Mouse (Mus musculus): ENCODE measurements at regions not wholly inside any gene's neighbourhood (a gene's known extent, or its start where the extent isn't known, plus 50 kb on each side); places are given as distances from the start of the nearest gene placed in this dataset.
"Not testable (repeated sequence)": the region's sequence is repeated elsewhere in the genome, so short reads cannot be mapped to it uniquely, and the experiment has no call there.

- no peak overlapping the region for H3K9ac ChIP-seq
- no peak overlapping the region for H3K27ac ChIP-seq
- H3K4me1 ChIP-seq (replicated peaks) = no peaks in the 10 kb centered on the region
- no peak overlapping the region for H3K4me2 ChIP-seq
- H3K9me3 ChIP-seq = no peaks in the 10 kb centered on the region
- H3K27me3 ChIP-seq = no peaks in the 10 kb centered on the region
- no peak for ATAC-seq (ENCODE audit: low FRiP score)
- 21% methylated on average over 3 of the region's 3 CpGs for WGBS
- H3K4me3 ChIP-seq = no peak overlapping the region
- no peaks in the 10 kb centered on the region for H3K36me3 ChIP-seq
These were observed 78.0 kb upstream of the Cdyl start for GRCm38 (mm10) chr13:35581616-35582015.

- Histone ChIP-seq H3K4me3 (no peak overlapping the region), H3K9me3 (no peaks in the 10 kb centered on the region)
- 91% methylated on average over 5 of the region's 5 CpGs for WGBS
These were observed 61.6 kb upstream of the Cdyl start for GRCm38 (mm10) chr13:35598003-35598402.

GRCm38 (mm10) chr13:35601560-35602135 is 58.0 kb upstream of the Cdyl start:
- H3K9ac ChIP-seq = no peak overlapping the region
- H3K36me3 ChIP-seq = no peaks in the 10 kb centered on the region
- WGBS = 92% methylated on average over 2 of the region's 2 CpGs
- no peak for ATAC-seq (ENCODE audit: low FRiP score)
- H3K4me1 ChIP-seq (replicated peaks) = no peaks in the 10 kb centered on the region
- H3K4me2 ChIP-seq = no peak overlapping the region
- H3K27me3 ChIP-seq = no peaks in the 10 kb centered on the region
- H3K4me3 ChIP-seq = no peak overlapping the region
- no peak overlapping the region for H3K27ac ChIP-seq
- H3K9me3 ChIP-seq = no peaks in the 10 kb centered on the region

More at GRCm38 (mm10) chr13:35598003-35598402, 61.6 kb upstream of the Cdyl start:
- ATAC-seq (ENCODE audit: low FRiP score) = no peak
- Histone ChIP-seq H3K9ac (no peak overlapping the region), H3K4me2 (no peak overlapping the region), H3K36me3 (no peaks in the 10 kb centered on the region), H3K27ac (no peak overlapping the region), H3K4me1 (replicated peaks) (no peaks in the 10 kb centered on the region), H3K27me3 (no peaks in the 10 kb centered on the region)

GRCm38 (mm10) chr13:35603080-35603479 is 56.6 kb upstream of the Cdyl start:
- no peak for ATAC-seq (ENCODE audit: low FRiP score)
- Histone ChIP-seq H3K4me3 (no peak overlapping the region), H3K9me3 (no peaks in the 10 kb centered on the region), H3K4me2 (no peak overlapping the region), H3K36me3 (no peaks in the 10 kb centered on the region), H3K4me1 (replicated peaks) (no peaks in the 10 kb centered on the region), H3K9ac (no peak overlapping the region), H3K27me3 (no peaks in the 10 kb centered on the region), H3K27ac (no peak overlapping the region)
- WGBS = 92% methylated on average over 5 of the region's 5 CpGs

- WGBS = 78% methylated on average over 1 of the region's 1 CpGs
- H3K4me3 ChIP-seq = no peak overlapping the region
- H3K4me2 ChIP-seq = no peak overlapping the region
- H3K9me3 ChIP-seq = no peaks in the 10 kb centered on the region
- no peak for ATAC-seq (ENCODE audit: low FRiP score)
- H3K27me3 ChIP-seq = no peaks in the 10 kb centered on the region
- H3K4me1 ChIP-seq (replicated peaks) = no peaks in the 10 kb centered on the region
- H3K36me3 ChIP-seq = no peaks in the 10 kb centered on the region
- H3K27ac ChIP-seq = no peak overlapping the region
- H3K9ac ChIP-seq = no peak overlapping the region
These were observed 55.6 kb upstream of the Cdyl start for GRCm38 (mm10) chr13:35604061-35604460.

- Histone ChIP-seq H3K9ac (no peak overlapping the region), H3K36me3 (no peaks in the 10 kb centered on the region), H3K4me2 (no peak overlapping the region), H3K4me1 (replicated peaks) (no peaks in the 10 kb centered on the region), H3K27ac (no peak overlapping the region), H3K9me3 (no peaks in the 10 kb centered on the region), H3K4me3 (no peak overlapping the region), H3K27me3 (no peaks in the 10 kb centered on the region)
- no peak for ATAC-seq (ENCODE audit: low FRiP score)
- 98% methylated on average over 3 of the region's 3 CpGs for WGBS
These were observed 54.9 kb upstream of the Cdyl start for GRCm38 (mm10) chr13:35604765-35605164.

- not testable (repeated sequence) for H3K4me3 ChIP-seq
- 91% methylated on average over 5 of the region's 5 CpGs for WGBS
These were observed 52.6 kb upstream of the Cdyl start for GRCm38 (mm10) chr13:35606857-35607561.

GRCm38 (mm10) chr13:35607710-35608109 is 51.9 kb upstream of the Cdyl start:
- Histone ChIP-seq H3K4me1 (replicated peaks) (no peaks in the 10 kb centered on the region), H3K27me3 (no peaks in the 10 kb centered on the region), H3K27ac (no peak overlapping the region), H3K4me2 (no peak overlapping the region), H3K4me3 (no peak overlapping the region), H3K9ac (no peak overlapping the region), H3K36me3 (no peaks in the 10 kb centered on the region), H3K9me3 (no peaks in the 10 kb centered on the region)
- WGBS = 92% methylated on average over 2 of the region's 2 CpGs
- ATAC-seq (ENCODE audit: low FRiP score) = no peak

More at GRCm38 (mm10) chr13:35606857-35607561, 52.6 kb upstream of the Cdyl start:
- not testable (repeated sequence) for ATAC-seq (ENCODE audit: low FRiP score); H3K9me3 ChIP-seq; H3K36me3 ChIP-seq; H3K27me3 ChIP-seq; H3K9ac ChIP-seq; H3K4me2 ChIP-seq; H3K27ac ChIP-seq; H3K4me1 ChIP-seq (replicated peaks)

Data from hindbrain, embryonic 13.5 days (tissue).